Mouse (Mus musculus) midbrain, embryonic 13.5 days (tissue): ENCODE measurements around the gene Dync2li1. TPM values are rescaled to one million over a fixed set of nuclear protein-coding genes. Genes with fewer than 3 reads are reported as not detected.

Experiments
- ATAC-seq: fragments of 200-750 bp; cut with Nextera tagmentation; 2 replicates; pipeline ENCODE4 v1.8.0; 2017; ENCODE audit warnings: mild to moderate bottlenecking, moderate TSS enrichment, moderate library complexity
- H3K27ac ChIP-seq: fragments of 300-500 bp; sonication (generic); 2 replicates; pipeline ENCODE4 v1.5.1; 2015; ENCODE audit warnings: inconsistent platforms, mild to moderate bottlenecking, moderate library complexity
- H3K27me3 ChIP-seq: fragments of 300-500 bp; sonication (generic); 2 replicates; pipeline ENCODE4 v1.6.1; 2015; ENCODE audit warnings: mild to moderate bottlenecking, inconsistent platforms
- H3K36me3 ChIP-seq: fragments of 300-500 bp; sonication (generic); 2 replicates; pipeline ENCODE4 v1.6.1; 2015; ENCODE audit warnings: mild to moderate bottlenecking, inconsistent platforms
- H3K4me1 ChIP-seq: fragments of 300-500 bp; sonication (generic); replicated peaks from 2 replicates; pipeline ENCODE4 v1.6.1; 2015; ENCODE audit warnings: inconsistent platforms
- H3K4me2 ChIP-seq: fragments of 300-500 bp; sonication (generic); replicated peaks from 2 replicates; pipeline ENCODE4 v1.6.1; 2015; ENCODE audit warnings: moderate library complexity, mild to moderate bottlenecking, inconsistent platforms
- H3K4me3 ChIP-seq: fragments of 300-500 bp; sonication (generic); replicated peaks from 2 replicates; pipeline ENCODE4 v1.5.1; 2015; ENCODE audit warnings: mild to moderate bottlenecking, inconsistent platforms
- H3K9ac ChIP-seq: fragments of 300-500 bp; sonication (generic); replicated peaks from 2 replicates; pipeline ENCODE4 v1.6.1; 2015; ENCODE audit warnings: mild to moderate bottlenecking, inconsistent platforms
- H3K9me3 ChIP-seq: fragments of 300-500 bp; sonication (generic); 2 replicates; pipeline ENCODE4 v1.6.1; 2016; ENCODE audit warnings: mild to moderate bottlenecking, inconsistent platforms
- WGBS: fragments of 180-500 bp; shearing (Covaris S2); methylation state at CpG from one replicate; pipeline ENCODE4 v1.1.7; 2015; 5-methylcytosine and 5-hydroxymethylcytosine counted together
- polyA plus RNA-seq: library from polyadenylated mRNA; unstranded; fragments of >200 nt; fragmentation: Nextera tagmentation; extraction: Ambion mirVana; gene quantifications from 2 replicates; pipeline ENCODE4 v1.2.1, GENCODE M21; 2015

The Dync2li1 gene
- polyA plus RNA-seq, 1 experiment from 2014 or later = 33.3 TPM

GRCm38 (mm10) chr17:84596501-84596900, 29.8 kb upstream of the Dync2li1 start:
- Histone ChIP-seq H3K9me3 (no peaks in the 10 kb centered on the region), H3K36me3 (peaks cover 4% of the 10 kb centered on the region; the same call in 1 of the 2 replicates), H3K4me2 (peak overlapping the region; percentile 26), H3K27ac (0 out of 2 replicates have a peak overlapping the region, but pooled peaks have one; percentile 5), H3K27me3 (no peaks in the 10 kb centered on the region), H3K4me1 (peaks cover 12% of the 10 kb centered on the region), H3K4me3 (no peak overlapping the region), H3K9ac (no peak overlapping the region)
- ATAC-seq = no peak
- 36% methylated on average over 7 of the region's 7 CpGs for WGBS

GRCm38 (mm10) chr17:84597859-84598258, 28.4 kb upstream of the Dync2li1 start:
- Histone ChIP-seq H3K36me3 (peaks cover 4% of the 10 kb centered on the region; the same call in 1 of the 2 replicates), H3K4me1 (peaks cover 12% of the 10 kb centered on the region), H3K4me2 (no peak overlapping the region), H3K4me3 (no peak overlapping the region), H3K27me3 (no peaks in the 10 kb centered on the region), H3K9me3 (no peaks in the 10 kb centered on the region), H3K9ac (no peak overlapping the region), H3K27ac (no peak overlapping the region)
- WGBS = 91% methylated on average over 12 of the region's 12 CpGs
- ATAC-seq = no peak

- no peak overlapping the region for H3K4me3 ChIP-seq
- no peak overlapping the region for H3K4me2 ChIP-seq
- ATAC-seq = no peak
- no peak overlapping the region for H3K27ac ChIP-seq
- peaks cover 12% of the 10 kb centered on the region for H3K4me1 ChIP-seq
- H3K36me3 ChIP-seq = peaks cover 4% of the 10 kb centered on the region; the same call in 1 of the 2 replicates
- H3K9me3 ChIP-seq = no peaks in the 10 kb centered on the region
- no peaks in the 10 kb centered on the region for H3K27me3 ChIP-seq
- H3K9ac ChIP-seq = no peak overlapping the region
- 93% methylated on average over 7 of the region's 7 CpGs for WGBS
These were observed 27.4 kb upstream of the Dync2li1 start for GRCm38 (mm10) chr17:84598928-84599327.

GRCm38 (mm10) chr17:84600051-84600983, 26.0 kb upstream of the Dync2li1 start:
- no peak overlapping the region for H3K27ac ChIP-seq
- no peak overlapping the region for H3K9ac ChIP-seq
- no peaks in the 10 kb centered on the region for H3K27me3 ChIP-seq
- WGBS = 87% methylated on average over 9 of the region's 9 CpGs
- H3K4me3 ChIP-seq = no peak overlapping the region
- H3K9me3 ChIP-seq = no peaks in the 10 kb centered on the region
- peaks cover 12% of the 10 kb centered on the region for H3K4me1 ChIP-seq
- H3K4me2 ChIP-seq = no peak overlapping the region
- no peak for ATAC-seq
- H3K36me3 ChIP-seq = no peaks in the 10 kb centered on the region

- H3K27me3 ChIP-seq = no peaks in the 10 kb centered on the region
- peaks cover under 1% of the 10 kb centered on the region for H3K4me1 ChIP-seq
- no peaks in the 10 kb centered on the region for H3K9me3 ChIP-seq
- no peaks in the 10 kb centered on the region for H3K36me3 ChIP-seq
- no peak overlapping the region for H3K27ac ChIP-seq
- H3K9ac ChIP-seq = no peak overlapping the region
- no peak overlapping the region for H3K4me2 ChIP-seq
- no peak overlapping the region for H3K4me3 ChIP-seq
- no peak for ATAC-seq
- 92% methylated on average over 5 of the region's 5 CpGs for whole genome bisulfite sequencing
These were observed 24.5 kb upstream of the Dync2li1 start for GRCm38 (mm10) chr17:84601805-84602204.

GRCm38 (mm10) chr17:84603202-84603627, 23.1 kb upstream of the Dync2li1 start:
- Histone ChIP-seq H3K4me3 (no peak overlapping the region), H3K4me2 (no peak overlapping the region), H3K9ac (no peak overlapping the region), H3K36me3 (no peaks in the 10 kb centered on the region), H3K4me1 (no peaks in the 10 kb centered on the region), H3K9me3 (no peaks in the 10 kb centered on the region), H3K27ac (no peak overlapping the region), H3K27me3 (no peaks in the 10 kb centered on the region)
- 74% methylated on average over 9 of the region's 9 CpGs for WGBS
- no peak for ATAC-seq

- 89% methylated on average over 10 of the region's 10 CpGs for WGBS
These were observed 22.4 kb upstream of the Dync2li1 start for GRCm38 (mm10) chr17:84603709-84604420.

GRCm38 (mm10) chr17:84606976-84607375, 19.3 kb upstream of the Dync2li1 start:
- Histone ChIP-seq H3K9me3 (no peaks in the 10 kb centered on the region), H3K4me1 (no peaks in the 10 kb centered on the region), H3K4me3 (no peak overlapping the region), H3K4me2 (no peak overlapping the region), H3K9ac (no peak overlapping the region), H3K36me3 (peaks cover 1% of the 10 kb centered on the region; the same call in 1 of the 2 replicates), H3K27me3 (no peaks in the 10 kb centered on the region), H3K27ac (no peak overlapping the region)
- no peak for ATAC-seq
- 47% methylated on average over 13 of the region's 13 CpGs for WGBS

More at GRCm38 (mm10) chr17:84603709-84604420, 22.4 kb upstream of the Dync2li1 start:
- Histone ChIP-seq H3K36me3 (no peaks in the 10 kb centered on the region), H3K27me3 (no peaks in the 10 kb centered on the region), H3K4me2 (no peak overlapping the region), H3K9ac (no peak overlapping the region), H3K27ac (no peak overlapping the region), H3K4me1 (no peaks in the 10 kb centered on the region), H3K4me3 (no peak overlapping the region), H3K9me3 (no peaks in the 10 kb centered on the region)
- ATAC-seq = no peak

GRCm38 (mm10) chr17:84607617-84608016, 18.7 kb upstream of the Dync2li1 start:
- Histone ChIP-seq H3K4me3 (no peak overlapping the region), H3K9ac (no peak overlapping the region), H3K27me3 (no peaks in the 10 kb centered on the region), H3K4me2 (no peak overlapping the region), H3K4me1 (no peaks in the 10 kb centered on the region), H3K36me3 (peaks cover 5% of the 10 kb centered on the region; the same call in 1 of the 2 replicates), H3K27ac (no peak overlapping the region), H3K9me3 (no peaks in the 10 kb centered on the region)
- ATAC-seq = no peak
- 75% methylated on average over 5 of the region's 5 CpGs for WGBS

GRCm38 (mm10) chr17:84608606-84609005, 17.7 kb upstream of the Dync2li1 start:
- Histone ChIP-seq H3K4me3 (no peak overlapping the region), H3K27me3 (no peaks in the 10 kb centered on the region), H3K36me3 (peaks cover 7% of the 10 kb centered on the region; the same call in 1 of the 2 replicates), H3K27ac (no peak overlapping the region), H3K9ac (no peak overlapping the region), H3K9me3 (no peaks in the 10 kb centered on the region; the same call in 1 of the 2 replicates), H3K4me1 (no peaks in the 10 kb centered on the region), H3K4me2 (no peak overlapping the region)
- no peak for ATAC-seq
- 81% methylated on average over 4 of the region's 4 CpGs for WGBS

- ATAC-seq = no peak
- Histone ChIP-seq H3K4me2 (no peak overlapping the region), H3K9me3 (no peaks in the 10 kb centered on the region; the same call in 1 of the 2 replicates), H3K36me3 (peaks cover 14% of the 10 kb centered on the region), H3K9ac (no peak overlapping the region), H3K4me1 (no peaks in the 10 kb centered on the region), H3K27me3 (no peaks in the 10 kb centered on the region), H3K4me3 (no peak overlapping the region), H3K27ac (no peak overlapping the region)
- WGBS = 93% methylated on average over 9 of the region's 9 CpGs
These were observed 14.8 kb upstream of the Dync2li1 start for GRCm38 (mm10) chr17:84611500-84611899.

- no peak overlapping the region for H3K9ac ChIP-seq
- WGBS = 85% methylated on average over 7 of the region's 7 CpGs
- no peaks in the 10 kb centered on the region for H3K4me1 ChIP-seq
- no peak overlapping the region for H3K4me3 ChIP-seq
- H3K27ac ChIP-seq = no peak overlapping the region
- no peaks in the 10 kb centered on the region; the same call in 1 of the 2 replicates for H3K9me3 ChIP-seq
- ATAC-seq = no peak
- H3K27me3 ChIP-seq = no peaks in the 10 kb centered on the region
- H3K36me3 ChIP-seq = peaks cover 14% of the 10 kb centered on the region
- H3K4me2 ChIP-seq = no peak overlapping the region
These were observed 14.3 kb upstream of the Dync2li1 start for GRCm38 (mm10) chr17:84611971-84612370.
